Mouse (Mus musculus): ENCODE measurements at regions not wholly inside any gene's neighbourhood (a gene's known extent, or its start where the extent isn't known, plus 50 kb on each side); places are given as distances from the start of the nearest gene placed in this dataset.

DNA sequence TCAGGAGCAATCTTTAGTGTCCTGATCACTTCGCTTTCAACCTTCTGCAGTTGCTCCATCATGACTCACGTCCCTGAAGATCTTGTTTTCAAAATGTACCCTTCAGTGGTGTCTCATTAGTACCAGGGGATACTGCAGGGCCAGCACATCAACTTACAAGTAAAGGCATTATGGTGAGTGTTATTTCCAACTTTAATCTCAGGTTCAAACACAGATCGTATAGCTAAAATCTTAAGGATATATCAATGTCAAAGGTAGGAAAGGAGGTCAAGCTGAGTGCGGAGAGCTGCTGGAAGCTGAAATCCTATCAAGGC lies 687.8 kb upstream of the Nrsn1 start:
- TF ChIP-seq CTCF (IDR thresholded peaks at IDR 0.05; ENCODE audit: low read depth): no peak
- no peak for TF ChIP-seq EP300 (IDR thresholded peaks at IDR 0.05; ENCODE audit: low read depth)
